Mouse (Mus musculus) left cerebral cortex, adult 6 months (tissue): ENCODE data around the gene Nip7. TPM values are rescaled to one million over a fixed set of nuclear protein-coding genes. Genes with fewer than 3 reads are reported as not detected.

Experiments used
- long read RNA-seq, 2 experiments: library from polyadenylated mRNA; unstranded; transcript quantifications; one replicate each; pipeline ENCODE4 v2.0.0; 2019 to 2020
- polyA plus RNA-seq: library from polyadenylated mRNA; unstranded; fragments of <200 nt; fragmentation: Nextera tagmentation; gene quantifications from 2 replicates; pipeline ENCODE4 v1.2.3, GENCODE M21; 2021

Nip7 gene
- 28.7 and 44.7 TPM in 2 replicates for polyA plus RNA-seq
- long read RNA-seq, experiment 1, transcript Nip7-201 (5 exons, 3,036 nt): major isoform, 72 of 124 reads
- long read RNA-seq, experiment 1, partial matches to known transcripts: 34 of 124 reads
- long read RNA-seq, experiment 1, other reads (novel, unspliced or antisense): 18 of 124 reads
- long read RNA-seq, experiment 2, transcript Nip7-201 (5 exons, 3,036 nt): major isoform, 39 of 50 reads
- long read RNA-seq, experiment 2, partial matches to known transcripts: 5 of 50 reads
- long read RNA-seq, experiment 2, other reads (novel, unspliced or antisense): 6 of 50 reads

DNA sequence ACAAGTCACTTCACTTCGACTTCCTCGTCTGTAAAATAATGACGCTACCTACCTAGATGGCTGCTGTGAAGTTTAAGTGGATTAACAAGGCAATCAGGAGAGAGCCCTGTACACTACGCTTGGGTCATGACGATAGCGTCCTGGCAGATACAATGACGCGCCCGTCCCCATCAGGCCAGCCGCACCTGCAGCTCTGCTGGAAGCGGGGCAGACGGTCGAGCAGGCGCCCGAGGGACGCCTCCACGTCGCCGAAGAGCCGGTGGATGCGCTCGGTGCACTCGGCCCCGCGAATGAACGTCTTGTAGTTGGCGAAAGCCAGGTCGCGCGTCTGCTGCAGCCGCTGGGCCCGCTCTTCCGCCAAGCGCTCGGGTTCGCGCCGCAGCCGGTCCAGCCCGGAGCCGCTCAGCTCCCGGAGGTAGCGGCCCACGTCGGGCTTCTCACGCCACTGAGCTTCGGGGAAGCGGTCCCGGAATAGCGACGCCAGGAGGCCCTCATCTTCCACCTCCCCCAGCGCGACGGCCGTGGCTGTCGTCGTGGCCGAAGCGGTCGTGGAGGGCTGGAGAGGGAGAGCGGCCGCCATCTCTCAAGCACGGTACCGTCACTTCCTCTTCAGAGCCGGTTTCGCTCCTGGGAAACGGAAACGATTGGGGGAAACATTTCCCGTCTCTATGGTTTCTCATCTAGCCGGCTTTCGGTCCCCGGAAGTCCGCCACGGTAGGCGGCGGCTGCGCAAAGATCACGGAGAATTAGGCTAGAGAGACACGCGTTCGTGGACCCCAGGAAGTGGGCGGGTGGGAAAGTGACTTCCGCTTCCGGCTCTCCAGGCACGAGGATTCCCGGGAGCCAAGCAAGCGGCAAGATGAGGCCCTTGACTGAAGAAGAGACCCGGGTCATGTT lies at the start of gene Nip7, which contains the start of gene Cog8:
Gene Nip7, plus strand, starts transcription at position 802 of the 897 bp plus-strand sequence.
Gene Cog8, minus strand, starts transcription at position 614 of the 897 bp plus-strand sequence.

DNA sequence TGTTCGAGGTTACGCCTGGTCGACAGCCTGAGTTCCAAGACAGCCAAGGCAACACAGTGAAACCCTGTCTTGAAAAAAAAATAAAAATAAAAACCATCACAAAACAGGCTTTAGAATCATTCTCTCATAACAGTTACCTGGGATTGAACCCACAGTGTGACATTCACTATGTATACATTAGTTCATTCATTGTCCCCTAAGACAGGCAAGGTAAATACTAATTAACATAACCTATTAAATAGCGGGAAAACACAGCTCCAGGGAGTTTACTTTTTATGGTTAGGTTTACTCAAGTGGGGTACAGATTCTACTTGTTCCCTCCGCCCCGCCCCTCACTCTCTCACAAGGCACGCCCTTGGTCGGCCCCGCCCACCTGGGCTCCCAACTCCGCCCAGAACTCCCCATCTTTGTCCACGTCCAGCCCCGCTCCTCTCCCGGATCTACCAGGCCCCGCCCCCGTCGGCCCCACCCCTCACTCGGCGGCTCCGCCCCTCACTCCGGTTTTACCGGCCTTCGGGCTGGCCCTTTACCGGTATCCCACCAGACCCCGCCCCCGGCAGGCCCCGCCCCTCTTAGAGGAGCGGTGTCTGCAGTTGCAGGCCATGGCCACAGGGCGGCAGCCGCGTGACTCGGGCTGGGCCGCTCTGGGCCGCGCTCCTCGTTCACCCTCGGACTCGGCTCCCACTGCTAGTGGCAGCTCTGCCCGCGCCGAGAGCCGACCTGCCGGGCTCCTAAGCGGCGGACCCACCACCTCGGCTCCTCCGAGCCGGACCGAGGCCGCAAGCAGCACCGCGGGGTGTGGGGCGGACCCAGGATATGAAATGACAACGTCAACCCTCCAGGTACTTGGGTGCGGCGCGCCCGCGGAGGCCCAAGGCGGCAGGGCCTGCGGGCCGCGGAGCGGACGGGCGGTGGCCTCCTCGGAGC lies 25.8 kb upstream of the Nip7 start, which contains the start of gene Vps4a:
Gene Vps4a, plus strand, starts transcription at position 573 of the 927 bp plus-strand sequence.

DNA sequence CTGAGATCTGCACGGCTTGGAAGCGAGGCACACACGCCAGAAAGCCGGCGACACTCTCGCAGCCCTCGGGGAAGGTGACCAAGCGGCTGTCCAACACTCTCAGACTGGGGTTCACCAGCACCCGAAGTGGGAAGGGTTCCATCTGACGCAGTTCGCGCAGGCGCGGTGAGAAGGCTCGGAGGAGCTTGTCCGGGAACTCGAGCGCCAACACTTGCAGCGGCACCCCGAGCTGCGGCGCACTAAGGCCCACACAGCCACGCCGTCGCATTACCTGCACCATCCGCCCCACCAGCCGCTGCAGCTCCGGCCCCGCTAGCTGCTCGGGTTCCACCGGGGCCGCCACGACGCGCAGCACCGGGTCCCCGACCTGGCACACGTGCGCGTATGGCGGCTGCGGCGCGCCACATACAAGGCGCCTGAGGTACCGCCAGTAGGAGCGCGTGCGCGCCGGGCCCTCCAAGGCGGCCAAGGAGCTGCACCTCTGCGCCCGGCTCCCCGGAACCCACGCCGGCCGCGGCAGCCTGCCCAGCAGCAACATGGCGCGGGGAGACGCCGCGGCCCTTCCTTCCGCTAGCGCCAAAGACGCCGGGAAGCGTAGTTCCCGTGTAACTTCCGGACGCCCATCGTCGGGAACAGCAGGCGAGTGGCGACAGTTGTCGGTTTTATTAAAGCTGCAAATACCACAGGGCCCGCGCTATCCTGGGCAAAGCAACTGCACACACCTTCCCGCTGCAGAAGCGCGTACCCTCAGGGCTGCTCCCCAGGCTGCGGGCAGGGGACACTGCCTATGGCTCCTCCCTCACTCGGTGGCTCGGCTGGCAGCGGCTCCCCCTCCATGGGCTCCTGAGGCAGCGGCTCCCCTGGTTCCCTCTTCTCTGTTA lies 8.4 kb upstream of the Nip7 start, which contains the start of gene Pdf:
Gene Pdf, minus strand, starts transcription at position 554 of the 881 bp plus-strand sequence.

DNA sequence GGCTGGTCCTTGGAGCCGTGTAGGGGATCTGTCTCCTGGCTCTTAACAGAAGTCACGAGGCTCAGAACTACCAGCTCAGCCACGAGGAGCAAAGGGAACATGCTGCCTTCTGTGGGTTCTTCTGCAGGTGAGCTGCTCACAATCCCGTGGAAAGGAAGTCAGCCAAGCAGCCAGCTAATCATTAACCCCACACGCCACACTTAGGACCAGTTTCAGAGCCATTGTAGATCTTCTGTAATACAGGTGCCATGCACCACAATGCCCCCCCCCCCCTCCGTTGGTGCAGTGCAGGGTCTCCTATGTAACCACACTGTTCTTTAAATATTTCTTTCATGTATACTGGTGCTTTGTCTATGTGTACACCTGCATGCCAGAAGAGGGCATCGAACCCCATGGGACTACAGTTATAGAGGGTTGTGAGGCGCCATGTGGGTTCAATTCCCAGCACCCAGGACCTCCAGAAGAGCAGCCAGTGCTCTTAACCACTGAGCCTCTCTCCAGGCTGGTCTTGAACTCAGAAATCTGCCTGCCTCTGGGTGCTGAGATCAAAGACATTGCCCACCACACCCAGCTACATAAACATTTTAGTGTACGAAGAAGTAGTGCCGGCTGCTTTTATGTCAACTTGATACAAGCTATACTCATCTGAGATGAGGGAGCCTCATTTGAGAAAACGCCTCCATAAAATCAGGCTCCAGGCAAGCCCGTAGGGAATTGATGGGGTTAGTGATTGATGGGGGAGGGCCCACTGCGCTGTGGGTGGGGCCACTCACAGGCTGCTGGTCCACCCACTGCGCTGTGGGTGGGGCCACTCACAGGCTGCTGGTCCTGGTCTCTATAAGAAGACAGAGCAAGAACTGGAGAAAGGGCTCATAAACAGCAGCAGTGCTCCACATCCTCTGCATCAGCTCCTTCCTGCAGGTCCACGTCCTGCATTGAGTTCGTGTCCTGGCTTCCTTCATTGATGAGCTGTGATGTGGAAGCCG lies 9.1 kb downstream of the Nip7 start, which contains the start of gene Tmed6:
Gene Tmed6, minus strand, starts transcription at position 134 of the 986 bp plus-strand sequence.

DNA sequence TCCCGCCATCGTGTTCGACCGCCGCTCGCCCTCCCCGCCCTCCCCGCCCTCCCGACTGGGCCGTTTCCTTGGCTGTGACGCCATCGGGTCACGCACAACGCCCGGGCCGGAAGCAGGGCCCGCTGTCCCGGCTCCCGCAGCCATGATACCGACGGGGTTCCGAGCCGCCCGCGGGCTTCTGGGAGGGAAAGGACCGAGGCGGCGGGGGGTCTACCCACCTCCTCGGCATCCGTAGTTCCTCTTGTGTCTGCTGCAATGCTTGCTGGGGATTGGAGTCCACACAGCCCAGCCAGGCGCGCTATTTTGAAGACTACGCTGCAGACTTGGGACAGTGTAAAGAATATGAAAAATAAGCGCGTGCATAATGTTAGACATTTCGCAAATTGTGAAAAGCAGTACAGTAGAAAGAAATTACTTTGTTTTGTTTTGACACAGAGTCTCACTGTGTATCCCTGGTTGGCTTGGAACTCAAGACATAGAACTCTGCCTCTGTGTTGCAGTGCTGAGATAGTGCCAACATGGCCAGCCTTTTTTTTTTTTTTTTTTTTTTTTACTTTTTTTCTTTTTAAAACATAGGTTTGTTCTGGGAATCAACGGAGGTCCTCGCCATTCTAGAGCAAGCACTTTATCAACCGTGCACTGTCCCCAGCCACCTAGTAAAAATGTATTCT lies 39.8 kb downstream of the Nip7 start, which contains the start of gene Terf2:
Gene Terf2, minus strand, starts transcription at position 182 of the 671 bp plus-strand sequence.

Other genes starting within 250 kb of the Nip7 start
- 0.07 and 0.26 TPM in 2 replicates for gene Has3, start 186.6 kb upstream of the Nip7 start, polyA plus RNA-seq
- 20.1 and 20.9 TPM in 2 replicates for gene Utp4, start 163.2 kb upstream of the Nip7 start, polyA plus RNA-seq
- gene Sntb2, start 121.1 kb upstream of the Nip7 start, polyA plus RNA-seq: 1.0 and 3.8 TPM in 2 replicates
- gene Vps4a, start 25.7 kb upstream of the Nip7 start, polyA plus RNA-seq: 116 and 128 TPM in 2 replicates
- gene Pdf, start 8.3 kb upstream of the Nip7 start, polyA plus RNA-seq: 47.1 and 58.1 TPM in 2 replicates
- 41.0 and 55.0 TPM in 2 replicates for gene Cog8, start 188 bp upstream of the Nip7 start, polyA plus RNA-seq
- not detected in 2 replicates for gene Tmed6, start 8.8 kb downstream of the Nip7 start, polyA plus RNA-seq
- gene Terf2, start 39.7 kb downstream of the Nip7 start, polyA plus RNA-seq: 6.3 and 7.5 TPM in 2 replicates
- gene Cyb5b, start 93.8 kb downstream of the Nip7 start, polyA plus RNA-seq: 39.6 and 55.6 TPM in 2 replicates
- gene Nfat5, start 236.6 kb downstream of the Nip7 start, polyA plus RNA-seq: 4.1 and 5.7 TPM in 2 replicates